Mouse (Mus musculus): ENCODE data around the gene Ube2g1.

DNA sequence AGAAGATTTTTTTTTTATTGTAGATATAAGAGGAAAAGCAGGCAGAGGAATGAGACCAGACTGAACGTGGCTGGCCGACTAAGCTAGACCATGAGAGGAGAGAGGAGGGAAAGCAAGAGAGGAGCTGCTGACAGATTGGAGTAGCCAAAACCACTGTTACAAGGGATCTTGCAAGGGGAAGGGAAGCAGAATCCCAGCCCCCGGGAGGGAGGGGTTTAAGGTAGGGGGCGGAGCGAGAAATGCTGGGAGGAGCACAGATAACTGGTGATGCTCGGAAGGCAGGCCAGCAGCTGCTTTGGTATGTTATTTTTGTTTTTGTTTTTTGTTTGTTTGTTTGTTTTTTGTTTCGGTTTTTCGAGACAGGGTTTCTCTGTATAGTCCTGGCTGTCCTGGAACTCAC lies 38.0 kb upstream of the Ube2g1 start:
- no peak for TF ChIP-seq CTCF (IDR thresholded peaks at IDR 0.05; ENCODE audit: borderline replicate concordance, extremely low read depth, insufficient read depth, insufficient read length)
- no peak for TF ChIP-seq POLR2A (IDR thresholded peaks at IDR 0.05; ENCODE audit: borderline replicate concordance, extremely low read depth, insufficient read depth, insufficient read length, poor library complexity, severe bottlenecking)
